Mouse (Mus musculus) heart, postnatal 0 days (tissue): Measurements from ENCODE around the gene Ano10. TPM values are rescaled to one million over a fixed set of nuclear protein-coding genes. Genes with fewer than 3 reads are reported as not detected.

ENCODE experiments used
- ATAC-seq: fragments of 200-750 bp; cut with Nextera tagmentation; 2 replicates; pipeline ENCODE4 v1.8.0; 2017; ENCODE audit warnings: low read depth, moderate number of reproducible peaks, moderate library complexity; ENCODE audit not compliant: insufficient read depth
- DNase-seq: peaks from one replicate; pipeline ENCODE4 v3.0.0-alpha.2; 2016; ENCODE audit warnings: low spot score
- H3K27ac ChIP-seq: fragments of 300-500 bp; sonication (generic); 2 replicates; pipeline ENCODE4 v1.5.1; 2014; ENCODE audit warnings: low read depth, mild to moderate bottlenecking
- H3K27me3 ChIP-seq: fragments of 300-500 bp; sonication (generic); 2 replicates; pipeline ENCODE4 v1.6.1; 2014; ENCODE audit warnings: low read length, mixed read lengths; ENCODE audit not compliant: control insufficient read depth, insufficient read depth
- H3K36me3 ChIP-seq: fragments of 300-500 bp; sonication (generic); replicated peaks from 2 replicates; pipeline ENCODE4 v1.6.1; 2014; ENCODE audit warnings: low read length, mixed read lengths; ENCODE audit not compliant: control insufficient read depth, insufficient read depth
- H3K4me1 ChIP-seq: fragments of 300-500 bp; sonication (generic); 2 replicates; pipeline ENCODE4 v1.6.1; 2014; ENCODE audit warnings: antibody characterized with exemption; ENCODE audit not compliant: control insufficient read depth, insufficient read depth
- H3K4me2 ChIP-seq: fragments of 300-500 bp; sonication (generic); 2 replicates; pipeline ENCODE4 v1.6.1; 2014; ENCODE audit warnings: low read depth, mild to moderate bottlenecking, low read length, moderate library complexity
- H3K4me3 ChIP-seq: fragments of 300-500 bp; sonication (generic); 2 replicates; pipeline ENCODE4 v1.5.1; 2014; ENCODE audit warnings: low read depth, low read length
- H3K9ac ChIP-seq: fragments of 300-500 bp; sonication (generic); replicated peaks from 2 replicates; pipeline ENCODE4 v1.6.1; 2014; ENCODE audit warnings: low read depth, low read length, mixed read lengths
- H3K9me3 ChIP-seq: fragments of 300-500 bp; sonication (generic); replicated peaks from 2 replicates; pipeline ENCODE4 v1.6.1; 2016; ENCODE audit warnings: low read length; ENCODE audit not compliant: control insufficient read depth
- CTCF ChIP-seq: IDR thresholded peaks from 2 replicates; pipeline ENCODE4 v1.5.1; 2016; ENCODE audit warnings: antibody characterized with exemption, control low read depth, low read depth
- EP300 ChIP-seq: IDR thresholded peaks from 2 replicates; pipeline ENCODE4 v1.6.1; 2016; ENCODE audit warnings: antibody characterized with exemption, low read depth
- WGBS: fragments of 180-500 bp; shearing (Covaris S2); extraction: QIAGEN DNeasy Blood & Tissue Kit; methylation state at CpG from one replicate; pipeline ENCODE4 v1.1.7; 2014; 5-methylcytosine and 5-hydroxymethylcytosine counted together
- polyA plus RNA-seq: library from polyadenylated mRNA; unstranded; fragments of >200 nt; fragmentation: Nextera tagmentation; extraction: Ambion mirVana; gene quantifications from 2 replicates; pipeline ENCODE4 v1.2.1, GENCODE M21; 2015
- total RNA-seq: library from RNA; depleted of rRNA; stranded (reverse); fragments of >200 nt; gene quantifications from 2 replicates; pipeline ENCODE4 v1.2.3, GENCODE M21; 2014; ENCODE audit warnings: low replicate concordance

The Ano10 gene
- total and polyA plus RNA-seq, 2 experiments from 2014 or later, result 21.3 to 24.1 TPM

- no peaks in the 10 kb centered on the region for H3K27me3 ChIP-seq
- TF ChIP-seq CTCF, result peak; percentile 23; the same call in 1 of the 2 replicates
- peak; percentile 70 for TF ChIP-seq EP300
- 34% methylated on average over 5 of the region's 5 CpGs for WGBS
- DNase-seq, result peak; percentile 77
- H3K27ac ChIP-seq, result peak overlapping the region; percentile 87
- no peaks in the 10 kb centered on the region for H3K9me3 ChIP-seq
- no peak overlapping the region for H3K4me2 ChIP-seq
- H3K9ac ChIP-seq, result no peak overlapping the region
- peak; percentile 58 for ATAC-seq
- peaks cover 44% of the 10 kb centered on the region for H3K4me1 ChIP-seq
- H3K4me3 ChIP-seq, result no peak overlapping the region
- no peaks in the 10 kb centered on the region for H3K36me3 ChIP-seq
Measured at GRCm38 (mm10) chr9:122195042-122195682, 99.1 kb downstream of the Ano10 start.

- no peak overlapping the region for H3K4me2 ChIP-seq
- 79% methylated on average over 5 of the region's 5 CpGs for WGBS
- H3K9me3 ChIP-seq, result no peaks in the 10 kb centered on the region
- no peak overlapping the region for H3K27ac ChIP-seq
- H3K27me3 ChIP-seq, result no peaks in the 10 kb centered on the region
- no peak for TF ChIP-seq EP300
- TF ChIP-seq CTCF, result no peak
- H3K4me1 ChIP-seq, result peaks cover 44% of the 10 kb centered on the region
- ATAC-seq (no peak), DNase-seq (no peak)
- H3K36me3 ChIP-seq, result no peaks in the 10 kb centered on the region
- H3K9ac ChIP-seq, result no peak overlapping the region
- no peak overlapping the region for H3K4me3 ChIP-seq
Measured at GRCm38 (mm10) chr9:122193823-122194222, 100.4 kb downstream of the Ano10 start.

GRCm38 (mm10) chr9:122193361-122193760 lies 100.9 kb downstream of the Ano10 start:
- Histone ChIP-seq H3K27ac (no peak overlapping the region), H3K9me3 (no peaks in the 10 kb centered on the region), H3K4me1 (peaks cover 44% of the 10 kb centered on the region), H3K4me3 (no peak overlapping the region), H3K9ac (no peak overlapping the region), H3K4me2 (no peak overlapping the region), H3K27me3 (no peaks in the 10 kb centered on the region), H3K36me3 (no peaks in the 10 kb centered on the region)
- no peak for ATAC-seq
- DNase-seq, result no peak
- 53% methylated on average over 5 of the region's 5 CpGs for WGBS
- TF ChIP-seq EP300 (no peak), CTCF (no peak)

- WGBS, result 66% methylated on average over 1 of the region's 1 CpGs
- TF ChIP-seq CTCF, result peak; percentile 25; the same call in 1 of the 2 replicates
- TF ChIP-seq EP300, result no peak
- H3K27ac ChIP-seq, result no peak overlapping the region
- H3K27me3 ChIP-seq, result no peaks in the 10 kb centered on the region
- no peak overlapping the region for H3K4me2 ChIP-seq
- peaks cover 30% of the 10 kb centered on the region for H3K4me1 ChIP-seq
- ATAC-seq, result no peak
- no peak overlapping the region for H3K4me3 ChIP-seq
- no peak overlapping the region for H3K9ac ChIP-seq
- DNase-seq, result no peak
- H3K36me3 ChIP-seq, result no peaks in the 10 kb centered on the region
- no peaks in the 10 kb centered on the region for H3K9me3 ChIP-seq
Measured at GRCm38 (mm10) chr9:122188724-122189123, 105.5 kb downstream of the Ano10 start.

GRCm38 (mm10) chr9:122187451-122187921 lies 106.7 kb downstream of the Ano10 start:
- Histone ChIP-seq H3K27me3 (no peaks in the 10 kb centered on the region), H3K9ac (no peak overlapping the region), H3K36me3 (no peaks in the 10 kb centered on the region), H3K9me3 (no peaks in the 10 kb centered on the region), H3K4me2 (no peak overlapping the region), H3K27ac (peak overlapping the region; percentile 82), H3K4me1 (peaks cover 30% of the 10 kb centered on the region), H3K4me3 (no peak overlapping the region)
- WGBS, result 14% methylated on average over 7 of the region's 7 CpGs
- DNase-seq, result peak; percentile 73
- TF ChIP-seq EP300 (0 out of 2 replicates have a peak, but pooled peaks have one; percentile 7), CTCF (no peak)
- peak; percentile 31; the same call in 1 of the 2 replicates for ATAC-seq
